Mouse (Mus musculus) subcutaneous adipose tissue, adult 2 months (tissue): ENCODE results near the gene Phrf1. TPM values are rescaled to one million over a fixed set of nuclear protein-coding genes. Genes with fewer than 3 reads are reported as not detected.

Source experiments
- polyA plus RNA-seq: library from polyadenylated mRNA; depleted of rRNA; stranded (reverse); fragments of >200 nt; gene quantifications from 2 replicates; pipeline ENCODE4 v1.2.3, GENCODE M21; 2012; ENCODE audit warnings: low replicate concordance; rRNA removed

Gene Phrf1
- 16.5 and 28.7 TPM in 2 replicates for polyA plus RNA-seq

DNA sequence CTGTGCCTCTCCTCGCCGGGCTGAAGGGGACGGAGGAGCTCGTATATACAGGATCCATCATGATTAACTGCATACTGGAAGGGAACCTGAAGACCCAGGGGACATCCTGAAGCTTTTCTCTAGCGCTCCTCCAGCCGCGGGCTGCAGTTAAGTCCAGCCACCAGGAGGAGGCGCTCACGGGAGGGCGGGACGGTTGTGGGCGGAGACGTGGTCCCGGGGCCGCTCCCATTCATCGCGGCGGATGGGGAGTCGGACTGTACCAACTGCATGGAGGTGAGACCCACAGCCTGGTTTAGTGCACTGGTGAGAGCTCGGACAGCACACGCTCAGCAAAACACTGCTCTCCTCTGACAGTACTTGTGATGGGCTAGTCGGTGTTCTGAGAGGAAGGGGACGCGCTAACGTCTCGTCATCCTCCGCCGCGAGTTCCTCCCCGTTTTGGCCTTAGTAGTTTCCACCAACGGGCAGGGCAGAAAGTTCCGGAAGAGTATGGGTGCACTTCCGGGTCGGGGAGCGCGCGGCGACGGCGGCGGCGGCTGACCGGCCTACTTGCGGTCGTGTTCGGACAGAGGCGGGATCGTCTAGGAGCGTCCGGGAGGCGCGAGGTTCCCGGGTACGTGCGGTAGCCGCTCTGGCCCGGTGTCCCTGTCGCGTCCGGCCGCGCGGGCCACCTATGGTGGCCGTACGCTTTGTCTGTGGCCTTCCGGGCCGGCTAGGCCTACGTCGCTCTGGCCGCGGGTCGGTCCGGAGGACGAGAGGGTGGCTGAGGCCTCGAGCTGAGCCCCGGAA, at the start of gene Phrf1:
TSS of gene Phrf1 (plus strand) at position 506 of the 789 bp plus-strand sequence.

GRCm38 (mm10) chr7:141193948-141194347, 34.6 kb upstream of the Phrf1 start, which contains the start of the genes Hras and Lrrc56:
Gene Hras (minus strand): TSS chr7:141194005.
Gene Lrrc56 (plus strand): TSS chr7:141194157.

DNA sequence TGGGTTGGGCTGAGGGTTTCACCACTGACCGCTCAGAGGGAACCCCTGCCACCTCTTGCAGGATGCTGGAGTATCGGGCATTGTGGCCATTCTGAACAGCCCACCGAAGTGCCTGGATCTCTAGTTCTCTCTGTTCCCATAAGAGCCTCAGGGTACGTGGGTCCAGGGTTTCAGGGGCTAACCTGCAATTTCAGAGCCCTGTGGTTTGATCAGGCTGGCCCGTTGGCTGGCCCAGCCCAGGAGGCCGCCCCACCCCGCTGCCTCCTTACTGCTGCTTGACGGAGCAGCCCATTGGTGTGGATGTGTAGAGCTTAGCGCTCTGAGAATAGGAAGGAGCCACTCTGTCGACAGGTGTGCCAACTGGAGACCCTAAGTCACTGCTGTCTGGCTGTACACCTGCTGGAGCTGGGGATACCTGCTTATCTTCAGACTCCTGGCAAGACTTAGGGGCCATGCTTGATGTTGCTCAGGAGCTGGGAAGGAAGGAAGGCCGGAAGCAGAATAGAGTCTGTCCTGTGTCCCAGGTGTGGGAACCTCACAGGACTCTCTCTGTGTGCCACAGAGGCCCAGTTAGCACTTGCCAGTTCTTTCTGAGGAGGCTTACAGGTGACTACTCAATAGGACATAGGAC, 14.9 kb upstream of the Phrf1 start, which contains the start of gene Lmntd2:
TSS of gene Lmntd2 (minus strand) at position 476 of the 631 bp plus-strand sequence.

DNA sequence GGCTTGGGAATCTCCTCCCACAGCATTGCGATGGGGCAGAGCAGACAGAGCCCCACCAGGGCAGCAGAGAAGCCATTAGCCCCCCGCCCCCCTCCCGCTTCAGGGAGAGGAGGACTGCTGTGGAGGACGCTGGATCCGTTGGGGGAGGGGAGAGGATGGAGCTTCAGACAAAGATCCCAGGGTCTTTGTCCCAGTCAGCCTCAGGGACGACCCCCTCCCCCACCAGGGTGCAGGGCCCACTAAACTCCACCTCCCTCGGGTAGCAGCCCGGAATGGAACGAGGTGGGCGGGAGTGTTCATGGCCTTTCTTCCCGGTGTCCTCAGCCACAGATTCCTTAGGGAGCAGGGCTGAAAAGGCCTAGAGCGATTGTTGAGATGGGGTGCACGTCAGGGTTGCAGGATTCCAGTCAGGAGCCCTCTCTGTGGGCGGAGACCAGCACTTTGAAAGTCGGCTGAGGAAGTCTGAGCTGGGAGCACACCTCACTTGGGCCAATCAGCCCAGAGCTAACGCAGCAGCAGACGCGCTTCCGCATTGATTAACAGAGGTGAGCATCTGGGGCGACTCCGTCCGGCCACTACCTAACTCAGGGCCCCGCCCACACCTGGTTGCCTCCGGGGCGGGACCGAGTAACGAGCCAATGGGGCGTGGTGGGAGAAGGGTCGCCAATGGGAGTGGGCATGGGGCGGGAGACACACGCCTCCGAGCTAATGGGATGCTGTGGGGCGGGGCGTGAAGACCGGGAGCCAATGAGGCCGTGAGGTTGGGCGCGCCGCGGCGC, 13.3 kb upstream of the Phrf1 start, which contains the start of gene Rassf7:
TSS of gene Rassf7 (plus strand) at position 760 of the 779 bp plus-strand sequence.

DNA sequence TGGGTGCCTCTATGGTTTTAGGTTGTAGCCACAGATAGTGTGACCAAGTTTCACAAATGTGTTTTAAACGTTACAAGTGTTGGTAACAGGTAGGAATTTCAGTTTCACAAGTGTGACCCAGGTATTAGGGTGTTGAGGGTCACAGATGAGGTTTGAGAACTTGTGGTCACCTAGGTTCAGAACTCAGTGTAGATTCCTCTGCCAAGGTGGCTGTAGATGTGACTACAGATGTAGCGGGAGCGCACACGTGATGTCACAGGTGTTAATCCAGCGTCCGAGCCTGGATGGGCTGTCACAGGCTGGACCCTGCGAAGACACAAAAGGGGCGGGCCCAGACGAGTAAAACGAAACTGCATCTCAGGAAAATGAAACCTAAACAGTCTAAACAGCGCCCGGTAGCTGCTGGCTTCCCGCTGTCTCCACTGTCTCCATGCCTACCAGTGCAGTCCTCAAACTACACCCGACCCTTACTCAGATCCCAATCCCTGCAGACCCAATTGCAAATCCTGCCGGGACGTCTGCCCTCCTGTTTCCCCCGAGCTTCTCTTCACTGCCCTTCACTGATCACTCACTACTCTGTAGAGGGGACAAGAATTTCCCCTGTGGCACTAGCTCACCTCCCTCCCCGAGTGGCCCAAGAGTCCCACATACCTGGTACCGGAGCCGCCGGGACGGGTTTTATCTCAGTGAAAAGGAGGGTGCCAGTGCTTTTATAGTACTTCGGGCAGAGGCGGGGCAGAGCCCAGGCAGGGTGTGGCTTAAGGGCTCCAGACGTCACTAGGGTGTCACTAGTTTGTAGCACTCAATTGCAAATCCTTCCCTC, 37.4 kb downstream of the Phrf1 start, which contains the start of gene Irf7:
TSS of gene Irf7 (minus strand) at position 743 of the 823 bp plus-strand sequence.

GRCm38 (mm10) chr7:141276546-141276945, 48.0 kb downstream of the Phrf1 start, which contains the start of gene Cdhr5:
Gene Cdhr5 (minus strand): TSS chr7:141276786.

DNA sequence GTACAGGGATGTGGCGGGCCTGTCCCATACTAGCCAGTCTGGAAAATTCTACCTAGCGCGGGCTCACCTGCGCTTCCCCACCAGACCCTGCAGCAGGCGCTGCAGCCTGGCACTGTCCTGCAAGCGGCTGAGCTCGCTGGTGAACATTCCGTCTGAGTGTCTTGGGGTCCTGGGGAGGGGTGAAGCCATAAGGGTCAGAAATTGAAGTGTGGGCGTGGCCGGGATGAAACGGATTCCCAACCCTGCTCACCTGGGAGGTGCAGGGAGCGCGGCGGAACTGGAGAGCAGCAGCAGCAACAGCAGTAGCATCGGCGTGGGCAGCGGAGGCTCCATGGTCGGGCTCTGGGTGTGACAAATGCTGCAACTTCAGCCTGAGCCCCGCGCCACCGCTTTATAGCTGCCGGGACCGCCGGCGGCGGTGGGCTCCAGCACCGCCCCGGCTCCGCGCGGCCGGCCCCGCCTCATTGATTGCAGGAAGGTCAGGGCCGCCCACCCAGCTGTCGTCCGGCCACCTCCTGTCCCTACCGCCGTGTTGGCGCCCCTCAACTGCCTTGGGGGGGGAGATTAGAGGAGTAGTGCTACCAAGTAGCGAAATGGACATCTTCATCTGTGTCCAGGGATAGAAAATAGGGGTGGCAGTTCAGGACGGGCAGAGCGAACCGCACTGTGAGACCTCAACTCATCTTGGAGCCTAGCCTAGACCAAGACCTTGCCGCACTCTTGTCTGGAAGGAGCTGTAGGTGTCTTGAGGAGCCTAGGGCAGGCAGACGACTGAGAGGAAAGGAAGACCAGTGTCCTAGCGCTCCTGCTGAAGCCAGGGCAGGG, 50.4 kb downstream of the Phrf1 start, which contains the start of gene Sct:
TSS of gene Sct (minus strand) at position 368 of the 825 bp plus-strand sequence.

DNA sequence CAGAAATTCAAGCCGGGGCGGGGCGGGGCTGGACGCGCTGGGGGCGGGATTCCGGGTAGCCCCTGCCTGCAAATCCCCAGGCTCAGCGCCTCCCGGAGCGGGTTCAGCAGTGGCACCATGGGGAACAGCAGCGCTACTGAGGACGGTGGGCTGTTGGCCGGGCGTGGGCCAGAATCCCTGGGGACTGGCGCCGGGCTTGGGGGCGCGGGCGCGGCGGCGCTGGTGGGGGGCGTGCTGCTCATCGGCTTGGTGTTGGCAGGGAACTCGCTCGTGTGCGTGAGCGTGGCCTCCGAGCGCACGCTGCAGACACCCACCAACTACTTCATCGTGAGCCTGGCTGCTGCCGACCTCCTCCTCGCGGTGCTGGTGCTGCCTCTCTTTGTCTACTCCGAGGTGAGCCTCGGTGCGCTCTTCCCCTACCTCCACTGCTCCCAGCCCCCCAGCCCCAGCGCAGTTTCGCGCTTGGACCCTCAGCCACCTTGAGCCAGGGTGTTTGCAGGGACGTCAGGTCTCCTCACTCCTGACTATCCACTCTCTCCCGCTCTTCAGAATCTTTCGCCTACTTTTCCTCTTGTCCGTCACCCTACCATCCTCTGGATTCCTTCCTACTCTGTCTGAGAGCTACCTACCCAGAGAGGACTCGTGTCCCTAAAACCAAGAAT, 63.5 kb downstream of the Phrf1 start, which contains the start of gene Drd4:
TSS of gene Drd4 (plus strand) at position 86 of the 662 bp plus-strand sequence.

Other genes starting within 250 kb of the Phrf1 start
- gene Ifitm3, start 218.0 kb upstream of the Phrf1 start, polyA plus RNA-seq: 721 and 1,416 TPM in 2 replicates
- gene Ifitm6, start 210.9 kb upstream of the Phrf1 start, polyA plus RNA-seq: 17.2 and 25.7 TPM in 2 replicates
- gene Gm17387, start 199.7 kb upstream of the Phrf1 start, polyA plus RNA-seq: not detected in 2 replicates
- 0.26 and 5.6 TPM in 2 replicates for gene B4galnt4, start 167.7 kb upstream of the Phrf1 start, polyA plus RNA-seq
- 1.7 and 14.7 TPM in 2 replicates for gene Pkp3, start 150.6 kb upstream of the Phrf1 start, polyA plus RNA-seq
- gene Sigirr, start 128.2 kb upstream of the Phrf1 start, polyA plus RNA-seq: 21.2 and 25.3 TPM in 2 replicates
- 0.20 and 11.9 TPM in 2 replicates for gene Ano9, start 111.0 kb upstream of the Phrf1 start, polyA plus RNA-seq
- gene Ptdss2, start 106.4 kb upstream of the Phrf1 start, polyA plus RNA-seq: 44.6 and 49.3 TPM in 2 replicates
- gene Rnh1, start 55.9 kb upstream of the Phrf1 start, polyA plus RNA-seq: 139 and 202 TPM in 2 replicates
- 82.4 and 82.9 TPM in 2 replicates for gene Hras, start 34.8 kb upstream of the Phrf1 start, polyA plus RNA-seq
- gene Lrrc56, start 34.6 kb upstream of the Phrf1 start, polyA plus RNA-seq: 6.6 and 7.6 TPM in 2 replicates
- gene Lmntd2, start 14.7 kb upstream of the Phrf1 start, polyA plus RNA-seq: 0.26 and 3.7 TPM in 2 replicates
- gene Rassf7, start 12.9 kb upstream of the Phrf1 start, polyA plus RNA-seq: 8.8 and 33.1 TPM in 2 replicates
- gene Irf7, start 37.7 kb downstream of the Phrf1 start, polyA plus RNA-seq: 72.7 and 97.5 TPM in 2 replicates
- 0.13 and 0.35 TPM in 2 replicates for gene Cdhr5, start 48.0 kb downstream of the Phrf1 start, polyA plus RNA-seq
- gene Sct, start 50.3 kb downstream of the Phrf1 start, polyA plus RNA-seq: 1.4 and 1.8 TPM in 2 replicates
- gene Drd4, start 63.2 kb downstream of the Phrf1 start, polyA plus RNA-seq: 0.09 TPM in 1 of 2 replicates, not detected in the other
- 19.0 and 35.2 TPM in 2 replicates for gene Deaf1, start 98.9 kb downstream of the Phrf1 start, polyA plus RNA-seq
- 58.4 and 71.0 TPM in 2 replicates for gene Tmem80, start 99.0 kb downstream of the Phrf1 start, polyA plus RNA-seq
- gene Eps8l2, start 110.1 kb downstream of the Phrf1 start, polyA plus RNA-seq: 20.1 and 30.8 TPM in 2 replicates
- 446 and 750 TPM in 2 replicates for gene Taldo1, start 163.4 kb downstream of the Phrf1 start, polyA plus RNA-seq
- 59.5 and 84.7 TPM in 2 replicates for gene Gatd1, start 185.4 kb downstream of the Phrf1 start, polyA plus RNA-seq
- gene Cend1, start 200.7 kb downstream of the Phrf1 start, polyA plus RNA-seq: 0.97 and 1.7 TPM in 2 replicates
- gene Slc25a22, start 209.1 kb downstream of the Phrf1 start, polyA plus RNA-seq: 134 and 159 TPM in 2 replicates
- gene Pidd1, start 215.2 kb downstream of the Phrf1 start, polyA plus RNA-seq: 9.8 and 14.5 TPM in 2 replicates
- 457 and 759 TPM in 2 replicates for gene Rplp2, start 218.6 kb downstream of the Phrf1 start, polyA plus RNA-seq
- gene Pnpla2, start 226.4 kb downstream of the Phrf1 start, polyA plus RNA-seq: 1,309 and 3,373 TPM in 2 replicates
- gene Cracr2b, start 232.3 kb downstream of the Phrf1 start, polyA plus RNA-seq: 34.3 and 65.7 TPM in 2 replicates
- 617 and 1,187 TPM in 2 replicates for gene Cd151, start 238.6 kb downstream of the Phrf1 start, polyA plus RNA-seq
- 63.9 and 76.4 TPM in 2 replicates for gene Polr2l, start 246.3 kb downstream of the Phrf1 start, polyA plus RNA-seq
- 166 and 253 TPM in 2 replicates for gene Tspan4, start 246.5 kb downstream of the Phrf1 start, polyA plus RNA-seq